Comparison of ENCODE assay signal across 26 mouse cellular contexts in the genomic region with DNA sequence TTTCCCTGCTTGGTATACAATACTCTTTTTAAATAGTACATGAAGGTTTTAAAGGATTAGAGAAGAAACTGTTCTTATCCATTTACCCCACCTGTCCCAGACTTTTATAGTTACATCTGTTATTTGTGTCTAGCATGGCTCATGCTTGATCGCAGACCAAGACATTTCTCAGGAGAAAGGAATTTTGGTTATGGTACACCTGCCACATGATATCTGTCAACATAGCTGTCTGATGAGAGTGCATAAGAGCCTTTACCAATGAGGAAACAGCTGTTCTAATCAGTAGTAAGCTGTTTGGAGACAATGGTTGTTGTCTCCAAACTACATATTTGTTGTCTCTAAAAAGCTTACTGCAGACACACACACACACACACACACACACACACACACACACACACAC.
A peak's percentile ranks its signal among the peaks of the same experiment; 100 is the strongest.
DNase-seq lines count a peak whose midpoint lies in the region; ATAC-seq lines count a peak whose summit lies in the region.
"Had no signal": no experiment of that assay in that cellular context is flagged by ENCODE, and none has a peak within 500 bp of the region (broad histone marks: within the 10 kb centered on the region; RNA-seq: fewer than 3 reads in every experiment).

No protein-coding gene starts in this region.

- ATAC-seq in embryonic facial prominence, embryonic 14.5 days (ENCODE audit: low read depth) = peak; percentile 85
- peak; percentile 73 for ATAC-seq in limb, embryonic 12.5 days (ENCODE audit: insufficient number of reproducible peaks, insufficient read depth, low FRiP score, low TSS enrichment, low read depth)
- ATAC-seq in erythroblast, adult 5-6 weeks (replicated peaks; ENCODE audit: low FRiP score, poor library complexity, severe bottlenecking) = no peak
- ATAC-seq: forebrain, embryonic 13.5 days; forebrain, embryonic 16.5 days; intestine, embryonic 15.5 days had no signal

- no peaks in the 10 kb centered on the region for H3K27me3 ChIP-seq in embryonic facial prominence, embryonic 14.5 days (replicated peaks; ENCODE audit: control insufficient read depth, insufficient read depth, low read length)
- no peaks in the 10 kb centered on the region for H3K27me3 ChIP-seq in embryonic facial prominence, embryonic 10.5 days (replicated peaks; ENCODE audit: low read depth, poor library complexity, severe bottlenecking)
- no peaks in the 10 kb centered on the region for H3K27me3 ChIP-seq in limb, embryonic 12.5 days
- H3K27me3 ChIP-seq in limb, embryonic 10.5 days (ENCODE audit: low read depth, poor library complexity, severe bottlenecking) = no peaks in the 10 kb centered on the region
- H3K27me3 ChIP-seq: CH12.LX; forebrain, embryonic 13.5 days; hindbrain, embryonic 12.5 days; hindbrain, embryonic 15.5 days; intestine, embryonic 15.5 days had no signal

- no peak overlapping the region for H3K27ac ChIP-seq in embryonic facial prominence, embryonic 14.5 days (replicated peaks; ENCODE audit: low read depth, low read length)
- no peak overlapping the region for H3K27ac ChIP-seq in embryonic facial prominence, embryonic 10.5 days (replicated peaks)
- H3K27ac ChIP-seq in limb, embryonic 12.5 days = no peak overlapping the region
- no peak overlapping the region for H3K27ac ChIP-seq in limb, embryonic 10.5 days
- H3K27ac ChIP-seq: forebrain, embryonic 10.5 days; forebrain, embryonic 13.5 days; hindbrain, embryonic 12.5 days; hindbrain, embryonic 15.5 days; intestine, embryonic 15.5 days had no signal

- H3K4me2 ChIP-seq in embryonic facial prominence, embryonic 14.5 days (ENCODE audit: low read depth, low read length) = no peak overlapping the region
- no peak overlapping the region for H3K4me2 ChIP-seq in limb, embryonic 12.5 days
- H3K4me2 ChIP-seq: forebrain, embryonic 13.5 days; heart, embryonic 11.5 days; hindbrain, embryonic 12.5 days; hindbrain, embryonic 15.5 days; intestine, embryonic 15.5 days had no signal

- no peaks in the 10 kb centered on the region for H3K36me3 ChIP-seq in embryonic facial prominence, embryonic 14.5 days (ENCODE audit: control insufficient read depth, insufficient read depth, low read length)
- no peaks in the 10 kb centered on the region for H3K36me3 ChIP-seq in embryonic facial prominence, embryonic 10.5 days (replicated peaks)
- H3K36me3 ChIP-seq in limb, embryonic 12.5 days = no peaks in the 10 kb centered on the region
- H3K36me3 ChIP-seq in limb, embryonic 10.5 days = no peaks in the 10 kb centered on the region
- H3K36me3 ChIP-seq: forebrain, embryonic 10.5 days; G1E; hindbrain, embryonic 12.5 days; hindbrain, embryonic 15.5 days; intestine, embryonic 15.5 days had no signal

- H3K9me3 ChIP-seq in embryonic facial prominence, embryonic 14.5 days (ENCODE audit: control insufficient read depth, low read length) = no peaks in the 10 kb centered on the region
- H3K9me3 ChIP-seq in embryonic facial prominence, embryonic 10.5 days = no peaks in the 10 kb centered on the region
- H3K9me3 ChIP-seq in limb, embryonic 12.5 days = no peaks in the 10 kb centered on the region
- no peaks in the 10 kb centered on the region for H3K9me3 ChIP-seq in limb, embryonic 10.5 days (replicated peaks)
- H3K9me3 ChIP-seq: forebrain, embryonic 13.5 days; hindbrain, embryonic 12.5 days; hindbrain, embryonic 15.5 days; intestine, embryonic 15.5 days had no signal

- no peak overlapping the region for H3K9ac ChIP-seq in embryonic facial prominence, embryonic 14.5 days (ENCODE audit: low read depth, low read length)
- no peak overlapping the region for H3K9ac ChIP-seq in limb, embryonic 12.5 days (replicated peaks)
- H3K9ac ChIP-seq: forebrain, embryonic 13.5 days; hindbrain, embryonic 12.5 days; hindbrain, embryonic 15.5 days; intestine, embryonic 15.5 days had no signal

- DNase-seq in embryonic facial prominence, embryonic 14.5 days (ENCODE audit: low spot score) = peak; percentile 68
- no peak for DNase-seq in embryonic facial prominence, embryonic 10.5 days (ENCODE audit: low spot score)
- DNase-seq in limb, embryonic 10.5 days (ENCODE audit: low spot score) = no peak
- DNase-seq in mesoderm, embryonic 11.5 days (ENCODE audit: low read depth, low spot score) = peak; percentile 12
- no peak for DNase-seq in cerebellum, postnatal 4 days (ENCODE audit: low spot score in 2 of 2)
- no peak for DNase-seq in spleen, postnatal 4 days (ENCODE audit: low spot score in 2 of 2)
- DNase-seq: adrenal gland, adult 2 months; adrenal gland, postnatal 14 days; cerebellum, adult 11 months; cerebellum, adult 2 months; cerebellum, adult 9-11 months; cerebellum, postnatal 25 days; embryo, embryonic 11 days; gastrocnemius, postnatal 36 days; heart, adult 11 months had no signal

- H3K4me3 ChIP-seq in embryonic facial prominence, embryonic 14.5 days (ENCODE audit: low read depth, low read length) = no peak overlapping the region
- no peak overlapping the region for H3K4me3 ChIP-seq in embryonic facial prominence, embryonic 10.5 days
- no peak overlapping the region for H3K4me3 ChIP-seq in limb, embryonic 12.5 days (replicated peaks)
- no peak overlapping the region for H3K4me3 ChIP-seq in limb, embryonic 10.5 days
- H3K4me3 ChIP-seq: forebrain, embryonic 10.5 days; forebrain, embryonic 13.5 days; hindbrain, embryonic 12.5 days; hindbrain, embryonic 15.5 days; intestine, embryonic 15.5 days had no signal

- H3K4me1 ChIP-seq in embryonic facial prominence, embryonic 14.5 days (ENCODE audit: control insufficient read depth, insufficient read depth, low read length) = no peaks in the 10 kb centered on the region
- H3K4me1 ChIP-seq in embryonic facial prominence, embryonic 10.5 days = no peaks in the 10 kb centered on the region
- H3K4me1 ChIP-seq in limb, embryonic 12.5 days (replicated peaks) = no peaks in the 10 kb centered on the region
- H3K4me1 ChIP-seq in limb, embryonic 10.5 days = no peaks in the 10 kb centered on the region
- H3K4me1 ChIP-seq: hindbrain, embryonic 15.5 days; intestine, embryonic 15.5 days had no signal

- 72% methylated on average over 1 of the region's 1 CpGs for WGBS in embryonic facial prominence, embryonic 14.5 days
- 93% methylated on average over 1 of the region's 1 CpGs for WGBS in embryonic facial prominence, embryonic 10.5 days
- WGBS in limb, embryonic 12.5 days = 88% methylated on average over 1 of the region's 1 CpGs
- WGBS in limb, embryonic 10.5 days = 92% methylated on average over 1 of the region's 1 CpGs

Comparison
In these comparisons a context has a peak if more than half of its experiments do, and no peak if none do; other contexts are left out.
1. DNase-seq: peak in embryonic facial prominence, embryonic 14.5 days (single experiment) and mesoderm, embryonic 11.5 days (single experiment); none in embryonic facial prominence, embryonic 10.5 days (single experiment), limb, embryonic 10.5 days (single experiment), cerebellum, postnatal 4 days (0 of 2) and spleen, postnatal 4 days (0 of 2).